Mouse (Mus musculus): ENCODE data around the gene Cdk16. TPM values are rescaled to one million over a fixed set of nuclear protein-coding genes. Genes with fewer than 3 reads are reported as not detected.

The Cdk16 gene
- polyA plus RNA-seq, 1 experiment: 57.6 TPM

GRCm38 (mm10) chrX:20736479-20736878, 48.7 kb downstream of the Cdk16 start:
- Histone ChIP-seq H3K27ac (ENCODE audit: insufficient read depth, low read depth, low read length) (no peak overlapping the region), H3K4me1 (ENCODE audit: control insufficient read depth, insufficient read depth, low read length) (no peaks in the 10 kb centered on the region), H3K4me3 (ENCODE audit: insufficient read depth, low read length) (no peak overlapping the region)
- TF ChIP-seq POLR2A (IDR thresholded peaks at IDR 0.05; ENCODE audit: borderline replicate concordance, low read depth, low read length) (no peak), CTCF (IDR thresholded peaks at IDR 0.05; ENCODE audit: low read depth, low read length) (no peak)

- Histone ChIP-seq H3K4me1 (ENCODE audit: control insufficient read depth, insufficient read depth, low read length) (peaks cover 3% of the 10 kb centered on the region), H3K27ac (ENCODE audit: insufficient read depth, low read depth, low read length) (no peak overlapping the region), H3K4me3 (ENCODE audit: insufficient read depth, low read length) (no peak overlapping the region)
- no peak for TF ChIP-seq CTCF (IDR thresholded peaks at IDR 0.05; ENCODE audit: low read depth, low read length)
- TF ChIP-seq POLR2A (IDR thresholded peaks at IDR 0.05; ENCODE audit: borderline replicate concordance, low read depth, low read length): no peak
These were observed 61.1 kb downstream of the Cdk16 start for GRCm38 (mm10) chrX:20748829-20749228.

Other genes starting within 250 kb of the Cdk16 start
- gene Rgn, start 138.2 kb upstream of the Cdk16 start, polyA plus RNA-seq (2012; ENCODE audit: insufficient read depth, insufficient read length, missing spikeins): not detected in 2 replicates
- gene Rbm10, start 70.5 kb upstream of the Cdk16 start, polyA plus RNA-seq (2012; ENCODE audit: insufficient read depth, insufficient read length, missing spikeins): 14.9 and 17.3 TPM in 2 replicates
- gene Ndufb11, start 70.3 kb upstream of the Cdk16 start, polyA plus RNA-seq (2012; ENCODE audit: insufficient read depth, insufficient read length, missing spikeins): 138 TPM in 2 replicates
- 160 and 168 TPM in 2 replicates for gene Uba1, start 29.6 kb upstream of the Cdk16 start, polyA plus RNA-seq (2012; ENCODE audit: insufficient read depth, insufficient read length, missing spikeins)
- gene Usp11, start 16.0 kb downstream of the Cdk16 start, polyA plus RNA-seq (2012; ENCODE audit: insufficient read depth, insufficient read length, missing spikeins): 2.5 TPM in 2 replicates
- 66.4 and 74.5 TPM in 2 replicates for gene Araf, start 109.9 kb downstream of the Cdk16 start, polyA plus RNA-seq (2012; ENCODE audit: insufficient read depth, insufficient read length, missing spikeins)
- gene Timp1, start 182.2 kb downstream of the Cdk16 start, polyA plus RNA-seq (2012; ENCODE audit: insufficient read depth, insufficient read length, missing spikeins): 8.6 and 10.6 TPM in 2 replicates
- gene Syn1, start 233.1 kb downstream of the Cdk16 start, polyA plus RNA-seq (2012; ENCODE audit: insufficient read depth, insufficient read length, missing spikeins): 4.8 and 5.7 TPM in 2 replicates
- 362 and 394 TPM in 2 replicates for gene Cfp, start 243.6 kb downstream of the Cdk16 start, polyA plus RNA-seq (2012; ENCODE audit: insufficient read depth, insufficient read length, missing spikeins)